Mouse (Mus musculus) large intestine, adult 2 months (tissue): Measurements from ENCODE around the gene Tars2. TPM values are rescaled to one million over a fixed set of nuclear protein-coding genes. Genes with fewer than 3 reads are reported as not detected.
A peak's percentile ranks its signal among the peaks of the same experiment; 100 is the strongest.
"Not testable (repeated sequence)": the region's sequence is repeated elsewhere in the genome, so short reads cannot be mapped to it uniquely, and the experiment has no call there.

Experiments used
- DNase-seq: peaks from one replicate; pipeline ENCODE4 v3.0.0-alpha.2; 2012; ENCODE audit warnings: low read depth, low spot score
- WGBS: fragments of 180-500 bp; shearing (Covaris S2); methylation state at CpG from one replicate; pipeline ENCODE4 v1.1.7; 2018; 5-methylcytosine and 5-hydroxymethylcytosine counted together
- polyA plus RNA-seq: library from polyadenylated mRNA; depleted of rRNA; stranded (reverse); fragments of >200 nt; gene quantifications from 2 replicates; pipeline ENCODE4 v1.2.3, GENCODE M21; 2012; rRNA removed

Tars2 gene
- polyA plus RNA-seq = 30.3 and 36.2 TPM in 2 replicates

DNA sequence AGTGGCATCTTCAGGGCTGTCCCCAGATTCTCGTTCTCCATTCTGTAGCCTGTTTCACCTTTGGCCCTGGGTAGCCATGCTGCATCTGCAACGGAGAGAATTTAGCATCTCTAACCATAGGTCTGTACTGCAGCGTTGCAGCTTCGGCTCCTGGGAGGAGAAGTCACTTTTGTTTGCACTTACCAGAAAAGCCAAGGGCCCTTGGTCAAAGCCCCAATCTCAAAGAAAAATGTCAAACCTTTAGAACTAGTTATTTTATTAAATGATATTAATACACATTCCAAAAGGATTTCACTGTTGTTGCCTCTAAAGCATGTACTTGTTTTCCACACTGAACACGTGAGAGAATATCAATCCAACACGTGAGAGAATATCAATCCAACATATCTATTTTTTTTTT is at the start of gene Tars2:
Gene Tars2 (minus strand): TSS at position 101 of the 400 bp plus-strand sequence.
- 88% methylated on average over 6 of the region's 6 CpGs for WGBS
- no peak for DNase-seq

DNA sequence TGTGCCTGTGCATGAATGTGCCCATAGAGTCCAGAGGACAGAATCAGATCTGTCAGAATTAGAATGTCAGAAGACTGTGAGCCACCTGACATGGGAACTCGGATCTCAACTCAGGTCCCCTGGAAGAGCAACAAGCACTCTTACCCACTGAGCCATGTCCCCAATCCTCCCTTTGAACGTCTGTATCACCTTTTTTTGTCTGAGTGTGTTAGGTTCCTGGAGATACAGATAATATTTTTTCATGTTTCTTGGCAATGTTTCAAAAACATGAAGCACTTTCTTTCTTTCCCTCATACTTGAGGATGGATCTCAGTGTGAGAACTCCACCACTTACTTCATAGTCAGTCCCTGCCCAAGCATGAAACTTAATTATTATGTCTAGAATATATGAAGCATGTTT is 48.4 kb upstream of the Tars2 start:
- 49% methylated on average over 2 of the region's 2 CpGs for WGBS
- DNase-seq = no peak

DNA sequence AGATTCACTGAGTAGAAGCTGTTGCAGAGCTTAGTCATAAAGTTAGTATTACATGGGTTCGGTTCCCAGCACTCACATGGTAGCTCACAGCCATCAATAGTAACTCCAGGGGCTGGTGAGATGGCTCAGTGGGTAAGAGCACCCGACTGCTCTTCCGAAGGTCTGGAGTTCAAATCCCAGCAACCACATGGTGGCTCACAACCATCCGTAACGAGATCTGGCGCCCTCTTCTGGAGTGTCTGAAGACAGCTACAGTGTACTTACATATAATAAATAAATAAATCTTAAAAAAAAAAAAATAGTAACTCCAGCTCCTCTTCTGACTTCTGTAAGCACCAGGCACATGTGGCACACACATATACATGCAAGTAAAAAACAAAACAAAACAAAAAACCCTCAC is 47.6 kb upstream of the Tars2 start:
- not testable (repeated sequence) for DNase-seq
- 82% methylated on average over 6 of the region's 6 CpGs for WGBS

DNA sequence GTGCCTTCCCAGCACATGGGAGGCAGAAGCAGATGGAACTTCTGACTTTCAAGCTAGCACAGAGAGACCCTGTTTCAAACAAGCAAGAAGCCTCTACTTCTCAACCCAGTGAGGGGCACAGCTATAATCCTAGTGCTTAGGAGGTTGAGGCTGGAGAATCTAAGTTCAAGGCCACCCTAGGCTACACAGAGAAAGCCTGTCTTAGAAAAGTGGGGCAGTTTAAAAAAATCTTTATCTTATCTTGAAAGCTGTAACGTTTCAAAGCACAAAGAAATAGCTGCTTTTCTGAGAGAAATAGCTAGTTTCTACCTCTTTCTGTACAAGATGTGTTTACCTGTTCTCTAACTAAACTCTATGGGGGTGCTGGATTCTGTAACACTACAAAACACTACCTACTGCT is 46.7 kb upstream of the Tars2 start:
- 40% methylated on average over 1 of the region's 1 CpGs for WGBS
- no peak for DNase-seq

DNA sequence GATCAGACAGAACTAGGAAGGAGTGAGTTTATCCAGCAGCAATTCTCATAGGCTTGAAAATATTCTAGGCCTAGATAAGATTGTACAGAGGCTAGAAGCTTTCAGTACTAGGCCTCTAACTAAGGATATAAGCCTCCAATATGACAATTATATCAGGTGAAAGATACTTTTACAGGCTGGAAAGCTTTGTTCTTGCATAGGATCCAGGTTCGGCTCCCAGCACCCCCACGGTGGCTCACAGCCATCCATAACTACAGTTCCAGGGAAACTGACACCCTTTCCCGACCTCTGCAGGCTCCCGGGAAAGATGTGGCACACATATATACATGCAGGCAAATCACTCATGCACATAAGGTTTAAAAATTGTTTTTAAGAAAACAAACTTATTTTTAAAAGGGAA is 43.8 kb upstream of the Tars2 start:
- WGBS = 97% methylated on average over 4 of the region's 4 CpGs

DNA sequence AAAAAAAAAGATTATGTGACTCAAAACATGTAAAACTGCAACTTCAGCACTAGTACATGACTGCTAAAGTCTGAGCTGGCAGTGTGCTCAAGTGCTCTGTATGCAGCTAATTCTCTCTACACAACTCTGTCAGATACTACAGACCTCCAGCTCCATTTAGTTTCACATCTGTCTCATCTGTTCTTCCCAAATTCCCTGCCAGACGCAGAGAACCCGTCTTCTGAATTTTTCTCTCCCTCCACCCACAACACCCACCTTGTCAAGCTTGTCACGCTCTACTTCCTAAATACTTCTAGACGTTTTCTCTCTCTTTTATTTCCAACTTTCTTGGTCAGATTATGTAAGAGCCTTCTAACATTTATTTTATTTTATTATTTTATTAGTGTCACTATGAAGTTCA is 38.8 kb upstream of the Tars2 start:
- 73% methylated on average over 4 of the region's 4 CpGs for WGBS
- DNase-seq = no peak

More for the DNA sequence above, 43.8 kb upstream of the Tars2 start:
- no peak for DNase-seq

DNA sequence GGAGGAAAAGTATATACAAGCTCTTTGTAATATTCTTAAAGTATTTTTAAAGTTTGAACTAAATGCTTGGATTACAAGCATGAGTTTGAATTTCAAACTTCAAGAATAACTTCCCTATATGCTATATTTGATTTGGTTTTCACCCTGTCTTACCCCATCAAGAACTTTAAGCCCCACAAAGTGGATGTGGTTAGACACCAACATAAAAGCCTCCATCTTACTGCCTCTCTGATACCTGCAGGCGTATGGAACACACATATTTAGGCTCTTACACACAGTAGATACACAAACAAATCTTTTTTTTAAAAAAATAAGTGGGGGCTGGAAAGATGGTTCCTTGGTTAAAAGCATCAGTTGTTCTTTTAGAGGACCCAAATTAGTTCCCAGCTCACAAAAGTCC is 34.3 kb upstream of the Tars2 start:
- WGBS = 75% methylated on average over 1 of the region's 1 CpGs
- no peak for DNase-seq

DNA sequence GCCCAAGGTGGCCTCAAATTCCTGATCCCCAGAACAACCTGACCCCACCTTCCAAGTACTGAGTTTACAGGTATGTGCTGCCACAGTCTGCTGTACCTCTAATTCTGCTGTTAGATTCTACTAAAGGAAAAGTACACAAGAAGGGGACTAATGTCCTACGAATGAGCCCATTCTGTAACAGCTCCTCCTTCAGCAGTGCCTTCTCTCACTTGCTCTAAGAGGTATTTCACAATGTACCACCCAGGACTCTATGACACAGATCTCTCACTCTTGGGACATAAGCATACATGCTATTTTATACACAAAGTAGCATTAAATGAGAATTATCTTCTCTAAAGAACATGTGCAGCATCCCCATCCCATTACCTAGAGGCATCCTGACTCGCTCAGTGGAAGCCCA is 33.7 kb upstream of the Tars2 start:
- 83% methylated on average over 2 of the region's 2 CpGs for WGBS
- no peak for DNase-seq

DNA sequence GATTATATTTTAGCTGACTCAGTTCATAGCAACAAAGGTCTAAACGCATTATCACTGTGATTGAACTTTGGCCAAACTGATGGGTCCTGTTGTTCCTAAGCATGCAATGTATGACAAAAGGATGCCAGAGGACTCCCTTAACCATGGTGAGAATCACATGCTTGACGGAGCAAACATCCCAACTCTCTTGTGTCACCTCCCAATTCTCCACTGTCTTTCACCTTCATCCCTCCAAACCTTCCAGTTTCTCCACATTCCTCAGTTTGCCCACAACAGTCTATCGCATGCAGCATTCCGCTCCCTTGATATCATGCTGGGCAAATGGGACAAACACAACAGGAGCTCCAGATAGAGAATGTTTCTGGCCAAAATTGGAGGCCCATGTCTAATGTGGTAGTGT is 25.5 kb upstream of the Tars2 start:
- no peak for DNase-seq
- 86% methylated on average over 4 of the region's 4 CpGs for WGBS

DNA sequence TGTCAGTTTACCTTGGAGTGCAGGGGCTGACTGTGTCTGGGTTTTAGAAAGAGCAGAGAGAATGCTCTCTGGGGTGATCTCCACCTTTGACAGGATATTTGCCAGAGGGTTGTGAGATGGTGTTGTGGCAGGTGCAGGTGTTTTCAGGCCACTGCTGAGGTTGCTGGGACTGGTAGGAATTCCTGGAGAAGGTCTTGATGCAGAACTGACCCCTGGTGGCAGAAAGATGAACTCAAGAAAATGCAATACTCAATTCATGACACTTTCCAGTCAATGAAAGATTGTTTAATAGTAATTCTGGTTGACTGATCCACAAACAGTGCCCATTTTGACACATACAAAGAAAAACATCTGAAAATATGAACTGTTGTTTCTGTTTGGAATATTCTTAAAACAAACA is 12.0 kb upstream of the Tars2 start:
- no peak for DNase-seq

DNA sequence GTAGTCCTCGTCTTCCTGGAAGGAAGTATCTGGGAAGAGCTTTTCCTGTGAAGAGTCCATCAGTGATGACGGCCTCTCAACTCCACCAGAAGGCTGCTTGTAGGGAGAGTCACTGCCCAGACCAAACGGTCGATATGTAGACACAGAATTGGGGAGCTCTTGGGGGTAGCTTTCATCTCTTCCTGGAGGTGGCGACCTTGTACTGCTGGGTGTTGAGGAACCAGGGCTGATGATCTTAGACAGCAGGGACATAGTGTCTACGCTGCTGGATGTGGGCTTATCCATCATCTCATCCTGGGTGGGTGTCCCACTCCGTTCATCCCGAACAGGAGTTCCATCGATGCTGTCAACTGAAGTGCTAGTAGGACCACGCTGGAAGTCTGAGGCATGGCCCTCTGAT is 5.5 kb upstream of the Tars2 start:
- WGBS = 92% methylated on average over 10 of the region's 10 CpGs
- no peak for DNase-seq

DNA sequence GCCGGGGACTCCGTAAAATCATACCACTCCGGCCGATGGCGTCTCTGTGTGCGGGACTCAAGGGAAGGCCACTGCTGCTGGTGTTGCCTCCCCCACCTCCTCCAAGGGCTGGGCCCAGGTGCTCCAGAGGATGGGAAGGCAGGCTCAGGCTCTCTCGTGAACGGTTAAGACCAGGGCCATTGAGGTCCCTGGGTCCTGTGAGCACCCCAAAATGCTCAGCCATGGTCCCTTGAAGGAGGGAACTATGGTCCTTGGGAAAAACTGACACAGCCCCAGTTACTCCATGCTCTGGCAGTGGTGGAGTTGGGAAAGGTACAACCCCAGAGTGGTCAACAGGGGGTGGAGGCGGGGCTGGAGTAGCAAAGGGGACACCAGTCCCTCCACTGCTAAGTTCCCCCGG is 3.8 kb upstream of the Tars2 start:
- no peak for DNase-seq
- WGBS = 81% methylated on average over 10 of the region's 10 CpGs

DNA sequence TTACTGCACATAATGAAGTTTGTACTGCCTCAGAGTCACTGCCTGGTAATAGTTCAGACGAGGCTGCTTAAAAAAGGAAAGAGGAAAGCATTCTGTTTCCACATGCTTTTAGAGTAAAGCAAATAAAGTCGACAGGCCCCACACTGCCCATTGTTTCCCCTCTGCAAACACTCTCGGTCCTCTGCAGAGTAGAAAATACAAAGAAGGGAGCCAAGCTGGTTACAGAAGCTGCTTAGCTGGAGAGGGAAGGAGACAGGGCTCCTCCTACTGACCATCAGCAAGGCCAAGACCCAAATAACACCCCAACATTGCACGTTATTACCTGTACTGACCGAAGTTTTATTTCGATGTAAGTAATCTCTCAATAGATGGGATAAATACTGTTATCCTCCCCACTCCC is 3.0 kb upstream of the Tars2 start:
- 47% methylated on average over 6 of the region's 6 CpGs for WGBS
- DNase-seq = no peak

DNA sequence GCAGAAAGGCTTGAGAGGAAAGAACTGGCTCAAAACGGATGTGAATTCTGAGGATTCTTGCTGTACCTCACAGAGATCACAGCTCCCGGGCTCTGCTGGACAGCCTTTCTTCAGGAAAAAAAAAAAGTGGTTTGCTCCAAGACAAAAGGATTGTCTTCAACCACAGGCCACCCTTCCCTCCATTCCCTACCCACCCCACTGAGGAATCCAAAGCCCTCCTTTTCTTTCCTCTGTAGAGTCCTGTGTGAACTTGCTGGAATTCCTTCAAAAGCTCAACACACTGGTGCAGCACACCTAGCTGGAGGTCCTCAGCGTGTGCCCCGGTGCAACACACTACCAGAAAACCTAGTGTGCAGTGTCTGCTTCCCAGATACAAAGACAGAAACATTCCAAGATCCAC is 1.8 kb upstream of the Tars2 start:
- no peak for DNase-seq
- WGBS = 79% methylated on average over 4 of the region's 4 CpGs

DNA sequence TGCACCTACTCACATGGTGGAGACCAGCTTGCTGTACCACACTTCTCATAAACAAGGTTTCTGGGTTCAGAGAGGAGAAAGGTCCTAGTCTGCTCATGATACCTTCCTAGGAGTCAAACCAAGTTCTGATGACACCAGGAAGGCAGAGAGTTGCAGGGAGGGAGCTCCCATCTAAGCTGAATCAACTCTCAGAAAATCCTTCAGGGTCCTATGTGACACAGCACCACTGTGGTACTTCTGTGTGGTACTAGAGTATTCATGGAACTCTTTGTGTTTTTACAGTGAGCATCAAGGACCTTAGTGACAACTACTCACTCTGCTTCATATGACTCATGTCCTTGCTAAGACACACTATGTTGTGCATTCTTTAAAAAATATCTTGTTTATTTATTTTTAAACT is 650 bp upstream of the Tars2 start:
- no peak for DNase-seq

DNA sequence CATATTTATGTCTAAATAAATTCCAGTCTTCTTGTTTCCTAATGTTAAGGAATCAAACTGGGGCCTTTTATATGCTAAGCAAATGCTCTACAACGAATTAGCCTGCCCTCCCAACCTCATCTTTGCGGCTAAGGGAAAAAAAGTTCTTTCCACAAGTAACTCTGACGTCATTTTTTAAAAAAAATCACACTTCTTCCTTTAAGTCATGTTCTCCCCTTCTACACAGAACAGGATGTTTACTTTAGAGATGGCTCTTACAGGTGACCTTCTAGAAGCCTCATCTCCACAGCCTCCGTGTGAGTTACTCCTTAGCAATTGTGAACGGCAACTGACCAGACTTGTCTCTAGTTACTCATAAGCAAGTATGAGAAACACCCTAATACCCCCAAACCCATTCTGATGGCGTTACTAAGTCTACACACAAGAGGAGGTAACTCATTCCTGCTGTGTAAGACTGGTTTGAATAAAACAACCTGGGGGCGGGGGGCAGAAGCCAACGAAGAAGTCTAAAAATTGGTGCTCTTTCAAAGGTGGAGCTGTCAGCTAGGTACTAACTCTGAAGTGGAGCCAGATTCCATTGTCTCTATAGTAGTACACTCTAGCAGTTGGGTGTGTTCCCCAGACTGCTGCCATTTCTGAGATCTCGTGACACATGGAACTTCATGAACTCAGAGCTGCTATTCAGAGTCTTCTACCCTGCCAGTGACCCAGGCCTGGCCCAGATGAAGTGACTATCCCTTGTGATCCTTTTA is 1.4 kb downstream of the Tars2 start:
- DNase-seq = no peak
- WGBS = 26% methylated on average over 9 of the region's 9 CpGs

DNA sequence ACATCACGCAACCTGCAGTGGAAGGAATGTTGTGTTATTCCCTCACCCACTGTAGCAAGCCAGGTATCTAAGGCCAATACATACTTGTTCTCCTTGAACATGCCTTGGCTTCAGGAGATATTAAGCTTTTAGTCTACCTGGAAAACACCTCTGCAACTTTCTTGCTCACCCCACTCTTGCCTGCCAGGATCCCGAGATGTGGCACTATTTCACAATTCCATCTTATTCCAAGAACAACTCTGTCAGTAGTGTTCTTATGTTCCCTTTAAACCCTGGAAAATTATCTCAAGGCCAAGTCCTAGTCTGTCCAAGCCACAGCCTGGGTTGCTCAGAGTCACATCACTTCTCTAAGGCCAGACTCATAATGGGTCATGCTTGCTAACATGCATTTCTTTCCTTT is 3.2 kb downstream of the Tars2 start:
- no peak for DNase-seq
- WGBS = 77% methylated on average over 2 of the region's 2 CpGs

DNA sequence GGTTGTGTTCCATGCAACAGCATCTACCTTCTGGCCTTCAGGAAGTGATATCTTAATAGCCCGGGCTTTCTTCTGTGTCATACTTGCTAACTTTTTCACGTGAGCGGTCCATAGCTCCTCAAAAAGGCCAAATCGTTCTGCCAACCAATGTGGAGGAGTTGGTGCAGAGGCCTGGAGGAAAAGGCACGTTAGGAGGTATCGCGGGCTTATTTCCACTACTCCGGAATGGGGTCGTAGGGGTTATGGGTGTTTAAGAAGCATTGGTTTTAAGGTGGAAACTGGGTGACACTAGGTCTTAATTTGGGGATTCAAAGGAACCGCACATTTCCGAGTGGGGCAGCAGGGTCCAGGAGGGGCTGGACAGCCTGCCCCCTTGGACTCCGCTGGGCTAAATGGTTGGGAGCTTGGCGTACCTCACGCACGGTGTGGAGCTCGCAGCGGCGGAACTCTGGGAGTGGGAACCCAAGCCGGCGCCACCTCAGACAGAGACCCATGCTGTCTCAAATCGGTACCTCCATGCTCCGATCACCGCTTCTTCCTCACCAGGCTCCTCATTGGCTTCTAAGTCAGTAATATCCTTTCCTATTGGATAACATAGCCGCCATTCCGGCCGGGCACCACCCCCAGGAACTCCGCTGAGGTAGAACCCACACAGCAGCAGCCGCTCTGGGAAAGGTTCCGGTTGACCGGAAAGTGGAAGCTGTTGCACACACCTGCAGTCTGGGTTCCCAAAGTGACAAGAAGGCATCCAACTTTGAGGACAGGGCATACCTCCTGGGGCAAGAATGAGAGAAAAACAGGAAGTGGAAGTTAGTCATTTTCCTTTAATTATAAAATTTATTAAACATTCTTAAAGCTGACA is 5.4 kb downstream of the Tars2 start:
- under 1% methylated on average over 30 of the region's 30 CpGs for WGBS
- DNase-seq = peak; percentile 81

DNA sequence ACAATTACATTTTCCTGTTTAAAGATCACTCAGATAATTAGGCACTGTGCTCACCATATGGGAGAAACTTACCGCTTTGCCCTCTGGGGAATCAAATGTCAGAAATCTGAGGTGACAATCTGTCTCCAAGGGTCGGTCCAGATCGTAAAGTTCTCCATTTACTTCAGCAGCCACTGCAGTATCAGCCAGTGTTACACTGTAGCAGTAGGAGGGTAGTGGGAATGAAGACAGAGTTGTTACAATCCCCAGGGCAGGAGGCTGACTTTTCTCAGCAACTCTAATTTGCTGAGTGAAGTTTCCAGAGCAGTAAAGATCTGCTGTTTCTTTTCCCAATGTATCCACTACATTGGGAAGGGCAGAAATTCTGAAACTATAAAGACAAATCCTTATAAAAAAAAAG is 7.1 kb downstream of the Tars2 start:
- WGBS = 77% methylated on average over 3 of the region's 3 CpGs
- no peak for DNase-seq

DNA sequence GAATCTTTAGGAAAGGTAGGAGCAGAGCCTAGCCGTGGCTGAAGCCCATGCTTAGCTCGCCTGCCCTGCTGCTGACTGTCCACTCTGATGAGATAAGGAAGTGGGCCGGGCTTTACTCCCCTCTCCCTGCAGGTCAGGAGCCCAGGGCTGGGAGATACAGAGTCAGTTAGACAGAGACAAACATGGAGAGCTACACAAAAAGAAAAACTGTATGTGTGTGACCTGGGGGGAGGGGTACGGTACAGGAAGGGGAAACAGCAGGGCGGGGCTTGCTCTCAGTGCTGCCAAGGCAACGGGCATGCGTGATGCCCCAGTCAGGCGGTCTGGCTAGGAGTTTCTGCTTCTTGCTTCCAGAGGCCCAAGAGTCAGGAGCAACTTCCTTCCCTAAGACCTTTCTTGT is 19.6 kb downstream of the Tars2 start:
- 66% methylated on average over 8 of the region's 8 CpGs for WGBS
- DNase-seq = no peak

DNA sequence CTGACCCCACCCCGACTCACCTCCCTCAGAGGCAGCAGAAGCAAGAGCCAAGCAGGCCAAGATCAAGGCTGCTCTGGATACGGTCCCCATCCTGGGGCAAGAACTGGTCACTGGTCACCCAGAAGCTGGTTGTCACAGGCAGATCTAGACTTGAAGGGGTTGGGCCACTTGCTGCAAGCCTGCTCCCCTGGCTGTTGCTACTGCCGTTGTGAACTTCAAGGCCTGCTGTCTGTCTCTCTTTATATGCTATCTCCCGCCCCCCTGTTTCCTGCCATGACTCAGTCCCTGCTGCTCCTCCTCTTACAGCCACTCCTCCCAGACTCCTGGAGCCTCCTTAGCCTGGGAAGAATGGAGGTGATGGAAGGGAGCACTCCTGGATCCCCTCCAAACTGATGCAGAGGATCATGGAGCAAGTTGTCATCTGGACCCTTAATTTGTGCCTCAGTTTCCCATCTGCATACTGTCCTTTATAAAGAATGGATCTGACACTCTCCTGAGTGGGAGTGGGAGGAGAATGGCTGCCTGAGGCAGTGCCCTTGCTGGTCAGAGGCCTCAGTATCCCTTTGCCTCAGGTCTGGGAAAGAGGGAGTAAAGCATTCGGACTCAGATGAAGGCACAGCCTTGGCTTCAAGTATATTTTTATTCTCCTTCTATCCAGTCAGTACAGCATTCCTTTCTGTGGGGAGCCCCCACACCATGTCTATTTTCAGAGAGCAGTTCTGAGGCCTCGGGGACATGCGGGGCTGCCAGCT is 20.5 kb downstream of the Tars2 start, which contains the start of gene Ecm1:
Gene Ecm1 (minus strand): TSS at position 217 of the 752 bp plus-strand sequence.
- no peak for DNase-seq

More for the DNA sequence above, 20.5 kb downstream of the Tars2 start, which contains the start of gene Ecm1:
- WGBS = 58% methylated on average over 7 of the region's 7 CpGs
